Mouse (Mus musculus) heart, adult 18-20 months (tissue): ENCODE measurements around the gene Slit1. TPM values are rescaled to one million over a fixed set of nuclear protein-coding genes. Genes with fewer than 3 reads are reported as not detected.

Source experiments
- DNase-seq, 2 experiments: peaks; one replicate each; pipeline ENCODE4 v3.0.0; 2021 to 2022; ENCODE audit warnings: mixed read lengths in 1 of 2
- total RNA-seq, 2 experiments: library from RNA; stranded (reverse); gene quantifications; 2 replicates each; pipeline ENCODE4 v1.2.3; 2021

Slit1 gene
- total RNA-seq, 2 experiments from 2014 or later, result 0.07 to 0.08 TPM

- no peak for DNase-seq
Observed at GRCm38 (mm10) chr19:41724831-41725470, 18.5 kb downstream of the Slit1 start.

GRCm38 (mm10) chr19:41723337-41723736 is 20.1 kb downstream of the Slit1 start:
- no peak for DNase-seq

DNA sequence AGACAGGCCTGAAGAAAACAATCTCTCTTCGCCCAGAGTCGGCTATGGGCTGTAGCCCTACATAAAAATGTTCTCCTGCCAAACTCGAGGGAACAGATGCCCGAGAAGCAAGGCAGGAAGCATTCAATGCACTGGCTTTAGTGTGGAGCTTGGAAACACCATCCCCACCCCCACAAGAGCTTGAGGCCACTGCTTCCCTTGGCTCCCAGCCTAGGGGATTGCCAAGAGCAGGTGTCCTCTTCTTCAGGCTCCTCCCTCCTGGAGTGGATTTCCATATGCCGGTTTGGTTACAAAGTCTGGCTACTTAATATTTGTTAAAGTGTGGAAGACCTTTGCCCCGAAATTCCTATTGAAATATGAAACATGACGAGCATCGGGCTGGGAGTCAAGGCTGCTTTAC is 24.0 kb downstream of the Slit1 start:
- DNase-seq, result no peak

DNA sequence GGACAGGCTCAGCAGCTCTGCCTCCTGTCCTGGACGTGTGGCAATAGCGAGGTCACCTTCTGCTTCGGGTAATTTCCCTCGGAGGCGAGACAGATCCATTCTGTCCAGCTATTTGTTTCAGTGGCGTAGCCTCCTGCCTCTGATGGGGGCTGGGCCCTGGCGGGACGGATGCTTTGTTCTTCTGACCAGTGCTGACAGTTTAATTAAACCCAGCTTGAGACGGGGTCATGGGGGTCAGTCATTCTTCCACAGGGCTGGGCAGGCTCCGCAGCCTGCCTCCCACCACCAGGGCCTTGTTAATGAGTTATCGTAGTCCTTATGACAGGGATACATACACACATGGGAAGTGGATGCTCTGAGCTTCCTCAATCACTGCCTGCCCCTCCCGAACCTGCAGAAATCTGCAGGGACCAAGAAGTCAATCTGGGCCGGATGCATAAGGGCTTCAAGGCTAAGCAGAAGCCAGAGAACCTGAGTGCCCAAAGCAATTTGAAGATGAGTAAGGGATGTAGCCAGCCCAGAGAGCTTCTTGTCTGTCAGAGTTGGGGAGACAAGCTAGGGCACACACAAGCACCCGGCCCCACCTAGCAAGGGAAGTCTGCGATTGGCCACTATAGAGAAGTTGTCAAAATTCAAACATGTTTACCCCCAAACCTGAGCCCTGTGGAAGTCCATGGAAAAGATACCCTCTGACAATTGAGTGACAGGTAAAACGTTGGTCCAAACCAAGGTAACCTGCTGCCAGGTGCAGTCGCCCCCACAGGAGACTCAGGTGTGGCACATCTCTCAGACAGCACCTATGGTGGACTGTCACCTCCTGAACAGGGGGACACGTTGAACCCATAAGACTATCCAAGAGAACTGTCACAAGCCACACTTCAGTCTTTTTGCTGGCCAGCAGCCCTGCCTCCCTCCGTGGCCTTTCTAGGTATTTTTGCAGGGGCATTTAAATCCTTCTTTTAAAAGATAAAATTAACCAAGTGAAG is 26.9 kb downstream of the Slit1 start:
- DNase-seq, result no peak

DNA sequence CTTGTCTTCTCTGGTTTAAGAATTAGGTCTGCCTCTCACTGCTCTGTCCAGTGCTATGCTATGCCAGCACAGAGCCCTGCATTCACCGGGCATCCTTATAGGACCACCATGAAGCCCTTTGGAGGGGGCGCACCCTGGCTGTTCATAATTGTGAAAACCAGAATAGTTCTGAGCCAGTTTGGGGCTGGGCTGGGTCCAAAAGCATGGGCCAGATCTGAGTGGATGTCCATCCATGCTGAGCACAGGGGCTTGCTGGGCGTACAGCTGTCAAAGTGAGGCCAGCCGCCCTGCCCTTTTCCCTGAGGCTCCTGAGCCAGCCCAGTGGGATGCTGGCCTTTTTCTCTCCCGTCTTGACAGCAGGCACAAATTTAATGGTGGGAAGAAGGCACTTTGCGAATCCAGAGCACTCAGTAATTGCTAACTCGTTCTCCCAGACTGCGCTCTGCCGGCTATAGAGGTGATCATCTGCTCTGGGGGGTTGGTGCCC is 29.0 kb downstream of the Slit1 start:
- no peak for DNase-seq

DNA sequence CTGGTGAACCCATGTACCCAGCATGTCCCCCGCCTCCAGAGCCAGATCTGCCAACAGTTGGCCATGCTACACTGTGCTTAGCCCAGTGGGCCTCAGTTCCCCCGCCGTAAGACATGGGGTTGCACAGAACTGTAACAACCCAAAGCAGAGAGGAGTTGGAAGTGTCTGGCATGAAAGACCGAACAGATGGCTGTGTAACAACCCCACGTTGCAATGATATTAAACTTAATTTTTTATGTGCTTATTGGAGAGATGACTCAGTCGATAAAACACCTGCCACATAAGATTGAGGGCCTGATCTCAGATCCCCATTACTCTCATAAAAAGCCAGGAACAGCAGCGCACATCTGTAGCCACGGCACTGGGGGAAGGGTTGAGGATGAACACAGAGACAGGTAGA is 30.6 kb downstream of the Slit1 start:
- DNase-seq, result no peak

DNA sequence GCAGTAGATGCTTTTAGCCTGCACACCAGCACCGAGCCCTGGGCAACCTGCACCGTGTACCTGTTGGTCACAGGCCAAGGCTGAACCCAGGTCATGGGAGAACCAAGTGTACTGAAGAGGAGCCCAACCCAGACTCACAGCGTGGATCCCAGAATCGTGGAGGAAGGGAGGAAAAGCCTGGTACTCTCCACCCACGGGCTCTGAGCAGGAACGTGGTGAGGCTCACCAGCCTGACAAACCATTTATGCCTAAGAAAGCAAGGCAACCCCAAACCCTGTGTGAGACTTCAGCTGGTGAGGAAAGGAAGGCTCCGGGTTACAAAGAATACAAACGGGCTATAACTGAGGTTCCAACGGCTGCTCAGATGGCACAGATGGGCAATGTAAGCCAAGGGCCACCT is 31.8 kb downstream of the Slit1 start:
- DNase-seq, result no peak

DNA sequence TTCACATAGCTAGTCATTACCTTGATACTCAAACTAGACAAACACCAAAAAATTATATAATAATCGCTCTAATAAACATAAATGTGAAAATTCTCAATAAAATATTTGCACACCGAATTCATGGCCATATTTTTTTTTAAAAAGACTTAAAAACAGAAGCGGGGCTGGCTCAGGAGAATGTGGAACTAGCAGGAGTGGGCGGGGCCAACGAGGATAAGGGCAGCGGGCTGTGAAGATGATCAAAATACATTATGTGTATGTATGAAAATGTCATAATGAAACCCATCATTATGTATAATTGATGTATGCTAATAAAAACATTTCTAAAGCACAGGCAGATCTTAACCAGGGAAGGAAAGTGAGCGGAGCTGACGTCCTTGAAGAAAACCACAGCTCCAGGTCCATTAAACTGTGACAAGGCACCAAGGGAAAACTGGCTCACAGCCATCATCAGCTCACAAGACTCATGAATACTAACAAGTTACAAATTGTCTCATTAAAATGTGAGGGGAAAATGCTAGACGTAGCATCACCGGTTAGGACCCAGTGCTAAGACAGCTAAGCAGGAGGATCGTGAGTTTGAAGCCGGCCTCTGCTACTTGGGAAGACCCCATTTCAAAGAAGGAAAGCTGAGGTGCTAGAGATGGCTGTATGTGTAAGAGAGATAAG is 33.8 kb downstream of the Slit1 start:
- no peak for DNase-seq

DNA sequence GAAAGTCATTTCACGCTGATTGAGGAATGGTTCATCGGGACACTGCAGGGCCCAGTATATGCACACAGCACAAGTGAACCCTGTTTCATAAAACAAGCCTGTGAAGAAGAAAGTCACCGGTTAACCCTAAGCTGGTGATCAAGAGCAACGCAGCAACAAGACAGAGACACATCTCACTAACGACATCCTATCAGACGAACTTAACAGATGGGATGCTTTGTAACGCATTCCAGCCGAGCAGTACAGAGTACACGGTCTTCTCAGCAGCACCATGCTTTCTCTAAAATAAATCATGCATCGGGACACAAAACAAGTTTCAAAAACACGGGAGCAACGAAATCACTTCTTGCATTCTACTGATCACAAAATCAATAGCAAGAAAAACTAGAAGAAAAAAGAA is 35.6 kb downstream of the Slit1 start:
- DNase-seq, result no peak

DNA sequence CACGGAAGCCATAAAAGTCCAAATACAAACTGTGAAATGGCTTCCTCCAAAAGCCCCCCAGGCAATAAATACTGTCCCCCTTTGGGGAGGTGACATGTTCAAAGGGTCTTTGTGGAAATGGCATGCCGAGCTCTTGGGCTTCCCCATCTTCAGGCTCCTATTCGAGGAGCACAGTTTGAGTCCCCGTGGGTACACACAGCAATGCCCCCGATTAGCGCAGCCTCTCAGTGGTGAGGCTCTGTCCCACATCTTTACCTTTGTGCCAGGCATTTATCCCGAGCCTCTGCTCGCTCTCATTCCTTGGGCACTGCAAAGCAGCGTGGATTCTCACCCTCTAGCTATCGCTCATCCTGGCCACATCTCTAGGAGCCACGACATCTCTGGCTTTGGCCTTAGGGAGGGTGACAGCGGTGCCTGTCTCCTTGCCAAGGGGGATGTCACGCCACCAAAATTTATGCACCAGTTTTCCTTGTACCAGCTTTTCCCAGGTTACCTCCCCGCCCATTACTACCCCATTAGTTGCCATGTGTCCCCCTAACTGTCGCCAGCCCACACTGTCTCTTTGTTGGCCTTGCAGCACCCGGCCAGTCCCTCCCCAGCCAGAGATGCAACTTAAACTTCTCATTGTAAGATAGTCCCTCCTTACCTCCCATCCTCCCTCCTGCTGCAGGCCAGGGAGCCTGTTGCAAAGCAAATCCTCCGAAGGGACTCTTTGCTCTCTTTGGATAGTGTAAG is 37.2 kb downstream of the Slit1 start:
- DNase-seq, result no peak

GRCm38 (mm10) chr19:41705416-41705815 is 38.0 kb downstream of the Slit1 start:
- no peak for DNase-seq

DNA sequence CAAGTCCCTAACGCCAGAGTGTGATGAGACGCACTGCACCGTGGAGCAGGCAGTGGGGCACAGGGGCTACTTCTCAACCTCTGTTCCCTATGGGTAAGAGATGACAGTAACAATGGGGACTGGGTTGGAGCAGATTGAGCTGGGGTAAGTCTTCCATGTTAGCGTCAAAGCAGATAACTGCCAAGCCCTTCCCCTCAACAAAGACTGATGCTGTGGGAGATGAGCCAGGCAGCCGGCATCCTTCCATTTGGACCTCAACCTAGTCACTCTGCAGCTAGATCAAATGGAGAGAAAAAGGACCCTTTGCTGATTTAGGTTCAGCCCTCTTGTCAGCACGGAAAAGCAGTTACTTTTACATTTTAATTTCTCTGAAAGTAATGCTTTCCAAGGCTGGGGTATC is 40.8 kb downstream of the Slit1 start:
- no peak for DNase-seq

GRCm38 (mm10) chr19:41698857-41699424 is 44.5 kb downstream of the Slit1 start:
- DNase-seq, result no peak

GRCm38 (mm10) chr19:41697807-41698515 is 45.5 kb downstream of the Slit1 start:
- DNase-seq, result no peak

DNA sequence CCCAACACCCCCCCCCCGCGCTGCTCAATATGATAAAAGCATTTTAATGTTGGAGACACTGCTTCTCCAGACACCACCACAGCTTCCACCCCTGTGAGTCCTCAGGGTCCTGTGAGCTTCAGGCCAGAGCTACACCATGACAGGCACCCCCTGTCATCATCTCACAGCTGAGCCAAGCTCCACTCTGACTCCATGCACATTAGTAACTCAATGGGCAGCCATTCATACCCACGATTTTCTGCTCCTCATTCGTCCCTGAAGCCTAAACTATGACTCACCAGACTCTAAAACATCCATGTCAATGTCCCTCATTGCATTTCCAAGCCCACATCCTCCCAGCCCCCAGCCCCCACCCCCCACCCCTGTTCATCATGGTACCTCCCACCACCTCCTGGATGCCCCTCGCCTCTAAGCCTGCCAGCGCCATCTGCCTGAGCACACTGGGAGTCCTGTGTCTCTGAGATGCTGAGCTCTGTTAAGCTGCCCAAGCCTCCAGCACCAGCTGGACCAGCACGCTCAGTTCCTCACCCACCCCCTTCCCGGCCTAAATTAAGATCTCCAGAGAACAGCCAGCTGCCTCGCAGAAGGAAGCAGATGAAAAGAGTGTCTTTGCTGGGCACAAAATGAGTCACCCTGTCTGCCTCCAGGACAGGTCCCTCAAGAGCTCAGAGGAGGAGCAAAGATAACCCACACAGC is 46.2 kb downstream of the Slit1 start:
- DNase-seq, result no peak

DNA sequence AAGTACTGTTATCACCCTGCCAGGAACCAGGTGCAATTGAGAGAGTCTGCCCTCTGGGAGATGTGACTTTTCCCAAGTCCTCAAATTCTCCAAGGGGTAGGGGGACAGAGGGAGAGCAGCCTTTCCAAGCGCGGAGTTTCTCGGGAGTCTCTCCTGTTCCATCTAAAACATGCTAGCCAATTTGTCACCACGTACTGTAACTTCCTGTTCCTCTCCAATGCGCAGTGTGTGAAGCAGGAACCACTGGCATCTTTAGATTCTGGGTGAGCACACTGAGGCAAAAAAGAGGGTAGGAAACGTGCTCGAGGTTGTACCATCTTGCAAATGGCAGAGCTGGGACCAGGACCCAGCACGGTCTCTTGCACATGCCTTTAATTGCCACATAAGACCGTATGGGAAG is 47.0 kb downstream of the Slit1 start:
- DNase-seq, result no peak

DNA sequence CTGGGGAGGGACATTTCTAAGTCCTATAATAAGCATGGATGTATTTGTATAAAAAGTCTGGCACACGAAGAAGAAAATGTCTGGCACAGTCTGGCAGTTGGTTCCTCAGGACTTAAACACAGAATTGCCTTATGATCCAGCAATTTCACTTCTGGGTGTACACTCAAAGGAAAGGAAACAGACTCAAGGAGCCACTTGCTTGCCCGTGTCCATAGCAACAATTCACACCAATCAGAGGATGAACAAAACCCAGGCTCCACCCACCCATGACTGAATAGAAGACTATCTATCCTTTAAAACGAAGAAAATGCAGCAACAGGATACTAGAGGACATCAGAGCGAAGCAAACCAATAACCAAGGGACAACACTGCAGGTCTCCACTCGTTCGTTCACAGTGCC is 48.4 kb downstream of the Slit1 start:
- DNase-seq, result no peak

- no peak for DNase-seq
Observed at GRCm38 (mm10) chr19:41694610-41695009, 48.9 kb downstream of the Slit1 start.

- DNase-seq, result no peak
Observed at GRCm38 (mm10) chr19:41693727-41694126, 49.7 kb downstream of the Slit1 start.

DNA sequence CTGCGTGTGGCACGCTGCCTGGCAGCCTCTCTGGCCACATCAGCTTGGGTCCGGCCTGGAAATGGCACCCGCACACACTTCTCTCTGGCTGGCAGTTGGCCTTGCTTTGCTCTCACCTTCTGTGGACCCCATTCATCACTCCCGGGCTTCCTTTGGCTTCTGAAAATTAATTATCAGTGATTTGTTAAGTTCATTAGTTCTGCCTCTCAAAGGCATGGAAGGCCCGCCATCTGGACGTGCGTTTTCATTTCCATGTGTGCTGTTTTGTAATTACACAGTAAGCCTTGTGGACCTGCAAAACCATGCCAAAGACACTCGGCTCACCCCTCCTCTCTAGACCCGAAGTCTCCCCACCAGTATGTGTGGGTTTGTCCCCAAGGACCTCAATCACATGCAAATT is 53.4 kb downstream of the Slit1 start:
- no peak for DNase-seq
